Mouse (Mus musculus) ovary, adult 18-20 months (tissue): ENCODE results near the gene Olfr1368.
"Not testable (repeated sequence)": the region's sequence is repeated elsewhere in the genome, so short reads cannot be mapped to it uniquely, and the experiment has no call there.

Experiments used
- DNase-seq: peaks from one replicate; pipeline ENCODE4 v3.0.0; 2022; ENCODE audit warnings: low spot score, mixed read lengths

Olfr1368 gene

DNA sequence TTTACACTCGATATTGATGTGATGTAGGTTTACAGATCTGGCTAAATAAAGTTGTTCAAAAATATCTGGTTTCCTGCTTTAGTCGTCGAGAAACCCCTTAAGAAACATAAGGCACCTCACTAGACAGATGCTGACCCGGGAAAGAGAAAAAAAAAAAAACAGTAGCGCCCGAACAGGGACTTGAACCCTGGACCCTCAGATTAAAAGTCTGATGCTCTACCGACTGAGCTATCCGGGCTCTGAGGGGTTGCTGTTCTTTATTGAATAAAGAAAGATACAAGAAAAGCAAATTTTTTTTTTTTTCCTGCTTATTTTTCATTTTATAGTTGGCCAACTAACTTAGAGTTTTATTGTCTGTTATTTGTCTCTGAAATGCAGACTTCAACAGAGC lies 22.2 kb upstream of the Olfr1368 start:
- no peak for DNase-seq

DNA sequence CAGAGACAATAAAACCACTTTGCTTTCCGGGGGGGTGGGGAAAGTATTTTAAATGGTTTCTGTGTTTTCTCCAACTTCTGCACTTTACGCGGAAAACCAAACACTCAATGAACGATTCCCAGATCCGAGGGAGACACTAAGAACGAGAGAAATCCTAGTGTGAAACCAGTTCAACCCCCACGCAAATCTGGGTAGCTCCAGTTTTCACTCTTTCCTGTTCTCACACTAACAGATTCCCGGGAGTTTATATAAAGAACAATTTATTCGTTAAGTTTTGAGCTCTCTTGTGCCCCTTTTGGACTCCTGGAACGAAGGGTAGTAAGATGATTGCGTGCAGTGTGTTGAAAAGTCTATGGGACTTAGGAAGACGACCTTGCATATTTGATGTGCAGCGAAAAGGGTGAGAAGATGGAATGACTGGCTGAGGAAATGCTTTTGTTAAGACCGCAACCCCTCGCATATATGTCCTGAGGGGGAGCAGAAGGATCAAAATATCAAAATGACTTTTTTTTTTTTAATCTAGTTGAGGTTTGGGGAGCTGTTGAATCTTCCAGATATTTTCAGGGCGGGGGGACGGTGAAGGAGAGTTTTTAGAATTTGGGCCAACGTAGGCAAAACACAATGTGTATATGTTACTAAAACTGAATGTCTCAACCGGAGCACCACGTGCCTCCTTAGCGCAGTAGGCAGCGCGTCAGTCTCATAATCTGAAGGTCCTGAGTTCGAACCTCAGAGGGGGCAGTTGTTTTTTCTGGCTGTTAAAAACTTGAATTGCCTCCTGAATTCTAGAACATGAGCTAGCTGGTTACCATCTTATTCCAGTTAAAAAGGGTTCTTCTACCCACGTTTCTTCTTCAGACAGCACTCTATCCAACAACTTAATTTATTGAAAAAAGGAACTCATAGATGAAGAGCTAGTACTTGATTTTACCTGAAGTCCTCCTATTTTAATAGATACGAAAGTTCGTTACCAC lies 21.6 kb upstream of the Olfr1368 start:
- DNase-seq: peak; percentile 47

DNA sequence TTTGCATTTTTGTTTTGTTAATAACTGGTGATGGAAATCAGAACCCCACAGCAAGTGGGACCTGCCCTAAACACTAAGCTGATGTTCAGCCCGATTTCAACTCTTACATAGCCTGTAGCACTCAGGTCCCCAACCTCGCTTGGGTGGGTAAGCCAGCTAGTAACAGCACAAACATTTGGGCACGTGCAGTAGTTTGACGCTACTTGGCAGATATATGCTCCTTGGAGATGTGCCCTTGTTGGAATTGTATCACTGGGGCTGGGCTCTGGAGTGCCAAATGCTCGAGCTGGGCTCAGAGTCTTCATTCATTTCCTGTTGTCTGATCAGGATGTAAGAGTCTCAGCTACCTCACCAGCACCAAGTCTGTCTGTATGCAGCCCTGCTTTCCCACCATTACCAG lies 16.9 kb upstream of the Olfr1368 start:
- DNase-seq: no peak

DNA sequence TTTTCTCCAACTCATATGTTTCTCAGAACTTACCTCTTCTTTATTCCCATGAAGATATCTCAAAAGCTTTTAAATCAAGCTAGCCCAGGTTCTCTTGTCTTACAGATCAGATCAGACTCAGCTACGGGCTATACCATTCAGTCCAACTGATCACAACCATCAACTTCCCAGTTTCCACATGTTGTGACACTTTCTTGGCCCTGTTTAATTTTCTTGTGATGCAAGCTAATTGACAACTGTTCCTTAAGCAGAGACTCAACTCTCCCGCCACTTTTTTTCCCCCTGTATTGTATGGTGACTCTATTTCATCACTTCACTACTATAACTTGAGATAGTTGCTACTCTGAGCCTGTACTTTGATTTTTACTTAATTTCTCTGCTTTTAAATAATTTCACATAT lies 15.9 kb upstream of the Olfr1368 start:
- DNase-seq: no peak

DNA sequence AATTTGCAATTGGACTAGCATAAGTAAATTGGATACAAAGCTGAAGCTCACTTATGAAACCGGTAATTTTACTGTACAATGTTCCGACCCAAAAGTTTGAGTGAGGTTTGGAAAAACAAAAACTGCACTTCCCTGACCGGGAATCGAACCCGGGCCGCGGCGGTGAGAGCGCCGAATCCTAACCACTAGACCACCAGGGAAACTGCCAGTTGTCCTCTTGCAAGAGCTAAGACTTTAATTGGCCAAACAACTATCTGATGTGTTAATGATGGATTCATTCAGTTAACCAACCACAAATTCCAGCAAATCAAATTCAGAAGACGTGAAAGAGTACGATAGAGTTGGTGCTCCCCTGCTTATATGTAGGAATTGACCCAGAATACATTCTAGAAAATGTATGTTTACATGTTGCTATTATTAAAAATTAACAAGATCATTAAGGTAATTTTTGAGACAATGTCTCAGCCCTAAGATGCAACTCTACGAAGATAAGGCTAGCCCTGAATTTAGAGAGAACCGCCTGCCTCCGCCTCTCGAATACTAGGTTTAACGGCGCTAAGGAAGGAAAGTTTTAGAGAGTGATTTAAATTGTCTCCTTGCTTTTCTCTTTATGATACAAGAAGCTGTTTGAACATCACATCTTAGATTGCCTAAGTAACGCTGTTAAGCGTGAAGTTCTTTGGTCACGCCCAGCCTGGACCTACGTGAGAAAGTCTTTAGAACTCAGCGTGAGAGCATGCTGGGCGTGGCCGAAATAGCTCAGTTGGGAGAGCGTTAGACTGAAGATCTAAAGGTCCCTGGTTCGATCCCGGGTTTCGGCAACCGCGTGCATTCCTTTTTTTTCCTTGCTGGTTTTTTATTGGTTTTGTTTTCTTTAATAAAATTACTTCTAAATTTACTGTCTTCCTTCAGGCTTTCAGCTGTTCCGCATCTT lies 15.3 kb upstream of the Olfr1368 start:
- DNase-seq: peak; percentile 79

DNA sequence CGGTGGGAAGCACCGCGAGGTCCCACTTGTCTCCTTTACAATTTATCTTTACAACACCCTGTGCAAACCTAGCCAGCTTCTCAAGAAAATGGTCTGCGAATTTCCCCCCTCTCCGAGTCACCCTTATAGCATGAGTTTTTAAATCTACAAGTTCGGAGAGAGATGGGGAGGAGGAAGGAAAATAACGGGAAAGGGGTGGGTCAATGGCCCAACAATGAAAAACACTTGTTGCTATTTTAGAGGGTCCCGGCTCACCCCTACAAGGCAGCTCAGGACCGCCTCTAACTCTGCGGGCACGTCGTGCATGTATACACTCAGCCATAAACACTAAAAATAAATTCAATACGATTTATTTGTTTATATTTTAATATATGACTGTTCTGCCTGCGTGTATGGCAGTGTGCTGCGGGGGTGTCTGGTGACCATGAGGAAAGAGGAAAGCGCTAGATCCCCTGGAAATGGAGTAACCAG lies 14.4 kb upstream of the Olfr1368 start:
- no peak for DNase-seq

DNA sequence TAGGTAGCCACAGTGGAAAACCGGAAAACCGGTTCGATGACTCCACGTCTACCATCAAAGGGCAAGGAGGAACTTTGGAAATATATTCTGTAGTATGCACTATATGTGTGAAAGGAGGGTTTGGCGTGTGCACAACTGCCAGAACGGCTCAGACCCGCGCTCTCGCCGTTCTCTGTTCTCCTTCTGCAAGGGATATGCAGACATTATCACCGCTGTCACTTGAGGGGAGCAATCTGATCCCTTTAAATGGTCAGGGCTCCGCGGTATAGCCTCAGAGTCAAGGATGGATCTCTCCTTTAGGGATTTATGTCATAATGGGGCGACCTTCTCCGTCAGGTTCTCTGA lies 13.8 kb upstream of the Olfr1368 start:
- no peak for DNase-seq

DNA sequence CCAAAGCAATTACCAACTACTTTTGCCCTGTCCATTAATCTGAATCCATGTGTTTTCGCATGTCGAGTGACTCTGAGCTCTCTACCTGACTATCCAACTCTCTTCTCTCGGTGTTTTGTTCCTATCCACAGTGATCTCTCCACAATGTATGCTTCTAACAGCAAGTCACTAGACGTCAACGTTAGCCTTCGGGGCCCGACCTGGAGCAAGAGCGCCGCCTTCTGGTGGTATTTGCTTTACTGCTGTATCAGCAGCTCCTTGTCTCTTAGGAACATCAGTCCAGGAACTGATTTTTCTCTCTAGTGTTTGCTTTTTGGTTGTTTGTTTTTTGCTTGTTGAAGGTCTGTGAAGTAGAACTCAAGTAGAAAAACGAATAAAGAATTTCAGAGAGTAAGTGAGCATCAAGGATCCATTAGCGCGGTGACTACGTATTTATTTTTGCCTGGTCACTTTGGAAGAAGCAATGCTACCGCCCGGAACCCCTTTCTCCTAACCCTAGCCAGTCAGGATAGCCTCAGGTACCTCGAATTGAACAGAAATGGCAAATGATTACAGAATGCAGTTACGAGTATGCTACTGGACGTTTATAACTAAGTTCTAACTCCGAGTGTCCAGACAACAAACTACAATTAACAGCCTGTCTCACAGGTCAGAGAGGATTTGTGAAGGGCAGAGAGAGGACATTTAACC lies 13.3 kb upstream of the Olfr1368 start:
- peak; percentile 66 for DNase-seq

DNA sequence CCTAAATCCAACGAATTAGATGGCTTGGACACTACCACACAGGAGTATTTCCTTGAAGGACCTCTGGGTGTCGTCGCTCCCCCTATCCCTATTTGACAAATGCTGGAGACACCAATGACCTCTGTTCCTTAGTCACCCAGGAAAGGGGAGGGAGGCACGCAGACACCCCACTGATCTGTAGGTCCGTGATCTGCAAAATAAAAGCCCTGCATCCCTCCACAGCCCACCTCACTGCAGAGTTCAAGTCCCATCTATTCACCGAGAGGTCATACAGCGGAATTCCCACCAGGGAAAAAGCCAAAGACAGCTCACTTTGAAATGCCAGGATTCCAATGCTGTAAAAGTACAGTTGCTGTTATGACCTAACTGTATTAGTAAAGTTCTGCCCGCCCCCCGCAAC lies 12.4 kb upstream of the Olfr1368 start:
- DNase-seq: no peak

DNA sequence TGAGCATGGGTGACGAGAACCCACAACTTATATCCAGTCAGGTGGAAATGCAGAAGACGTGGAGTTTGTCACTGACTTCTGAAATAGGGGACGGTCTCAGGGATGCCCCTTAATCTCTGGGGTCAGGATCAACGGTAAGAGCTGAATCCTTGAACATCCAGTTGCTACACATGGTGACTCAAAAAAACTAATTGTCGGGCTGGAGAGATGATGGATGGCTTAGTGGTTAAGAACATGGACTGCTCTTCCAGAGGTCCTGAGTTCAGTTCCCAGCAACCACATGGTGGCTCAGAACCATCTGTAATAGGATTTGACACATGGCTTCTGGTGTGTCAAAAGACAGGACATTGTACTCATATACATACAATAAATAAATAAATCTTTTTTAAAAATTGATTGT lies 10.2 kb upstream of the Olfr1368 start:
- no peak for DNase-seq

DNA sequence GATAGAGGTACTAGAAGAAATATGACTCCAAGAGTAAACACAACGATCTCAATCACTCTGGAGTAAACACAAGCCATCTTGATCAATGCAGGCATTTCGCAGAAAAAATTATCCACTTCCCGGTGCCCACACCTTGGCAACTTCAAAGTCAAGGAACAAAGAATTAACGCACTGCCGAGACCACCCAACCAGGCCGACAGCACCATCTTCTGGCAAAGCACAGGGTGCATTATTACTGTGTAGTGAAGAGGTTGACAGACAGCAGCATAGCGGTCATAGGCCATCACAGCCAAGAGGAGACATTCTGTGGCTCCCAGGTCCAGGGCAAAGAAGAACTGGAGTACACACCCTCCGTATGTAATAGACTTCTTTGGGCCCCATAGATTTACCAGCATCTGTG lies 3.2 kb downstream of the Olfr1368 start:
- no peak for DNase-seq

DNA sequence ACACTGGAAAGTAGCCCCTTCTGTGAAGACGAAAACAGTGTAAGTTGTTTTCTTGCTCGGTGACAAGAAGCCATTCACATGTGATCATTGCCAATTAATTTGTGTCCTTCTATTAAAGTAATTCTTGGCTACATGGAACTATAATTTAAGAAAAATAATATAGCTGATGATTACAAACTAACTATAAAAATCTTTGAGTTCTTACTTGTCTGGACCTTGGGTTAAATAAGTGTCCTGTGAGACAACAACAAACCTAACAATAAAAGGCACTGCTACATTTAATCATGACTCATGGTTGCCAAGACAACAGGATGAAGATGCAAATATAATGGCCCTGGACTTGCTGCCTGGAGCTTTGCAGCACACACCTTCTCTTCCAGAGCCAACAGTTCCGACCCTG lies 16.3 kb downstream of the Olfr1368 start, which contains the start of gene Olfr263:
Gene Olfr263, plus strand, starts transcription at position 301 of the 400 bp plus-strand sequence.
- DNase-seq: not testable (repeated sequence)

DNA sequence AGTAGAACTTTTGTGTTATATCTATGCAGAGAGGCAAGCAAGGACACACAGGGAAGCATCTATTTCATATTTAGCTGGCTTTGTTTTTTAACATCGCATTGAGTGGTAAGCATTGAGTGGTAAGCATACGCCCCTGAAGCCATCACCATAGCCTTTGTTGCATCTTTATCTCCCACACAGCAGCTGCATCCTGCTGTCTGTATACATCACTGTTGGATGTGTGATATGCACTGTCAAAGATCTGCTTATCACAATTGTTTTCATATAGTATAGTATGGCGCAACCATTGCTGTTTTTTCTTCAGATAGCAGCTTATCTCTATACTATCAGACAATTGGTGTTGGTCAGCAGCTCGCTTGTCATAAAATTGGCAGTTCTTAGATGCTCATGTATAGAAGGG lies 31.5 kb downstream of the Olfr1368 start:
- no peak for DNase-seq

DNA sequence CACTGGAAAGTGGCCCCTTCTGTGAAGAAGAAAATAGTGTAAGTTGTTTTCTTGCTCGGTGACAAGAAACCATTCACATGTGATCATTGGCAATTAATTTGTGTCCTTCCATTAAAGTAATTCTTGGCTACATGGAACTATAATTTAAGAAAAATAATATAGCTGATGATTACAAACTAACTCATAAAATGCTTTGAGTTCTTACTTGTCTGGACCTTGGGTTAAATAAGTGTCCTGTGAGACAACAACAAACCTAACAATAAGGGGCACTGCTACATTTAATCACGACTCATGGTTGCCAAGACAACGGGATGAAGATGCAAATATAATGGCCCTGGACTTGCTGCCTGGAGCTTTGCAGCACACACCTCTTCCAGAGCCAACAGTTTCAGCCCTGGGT lies 34.5 kb downstream of the Olfr1368 start, which contains the start of gene Olfr1369-ps1:
Gene Olfr1369-ps1, plus strand, starts transcription at position 301 of the 400 bp plus-strand sequence.
- DNase-seq: not testable (repeated sequence)

DNA sequence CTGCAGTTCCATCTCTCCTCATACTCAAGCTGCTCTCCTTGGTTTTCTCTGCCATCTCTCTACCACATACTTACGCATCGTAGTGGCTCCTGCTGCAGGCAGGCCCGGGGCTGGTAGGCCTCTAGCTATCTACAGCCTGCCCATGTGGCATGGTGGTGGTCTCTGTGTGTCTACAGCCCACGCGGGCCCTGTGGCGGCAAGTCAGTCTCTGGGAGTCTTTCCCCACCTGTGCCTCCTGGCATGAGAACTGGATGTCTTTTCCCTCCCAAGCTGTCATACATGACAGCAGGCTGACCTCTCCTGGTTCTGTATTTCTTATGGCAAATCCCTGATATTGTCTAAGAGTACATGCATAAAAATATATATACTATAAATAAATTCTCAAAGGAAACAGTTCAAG lies 35.2 kb downstream of the Olfr1368 start:
- no peak for DNase-seq

DNA sequence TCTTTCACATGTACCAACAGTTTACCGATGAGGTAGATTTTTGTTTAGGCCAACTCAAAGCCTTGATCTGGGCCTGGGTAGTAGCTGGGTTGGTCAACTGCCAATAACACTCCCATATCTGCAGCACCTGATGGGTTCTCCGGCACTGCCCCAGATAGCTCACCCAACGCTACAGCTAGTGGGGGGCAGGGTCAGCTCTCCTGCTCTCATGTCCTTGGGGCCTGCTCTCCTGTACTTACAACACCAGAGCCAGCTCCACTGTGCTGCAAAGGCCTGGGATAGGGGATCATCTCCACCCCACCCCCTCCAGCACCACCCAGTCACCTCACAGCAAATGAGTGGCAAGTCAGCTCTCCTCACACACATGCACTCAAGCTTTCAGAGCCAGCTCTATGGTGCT lies 35.9 kb downstream of the Olfr1368 start:
- no peak for DNase-seq
